Mouse (Mus musculus): Measurements from ENCODE around the gene Sit1. TPM values are rescaled to one million over a fixed set of nuclear protein-coding genes. Genes with fewer than 3 reads are reported as not detected.

Sit1 gene
- polyA plus RNA-seq, 1 experiment from 2014 or later: not detected

- Histone ChIP-seq H3K27me3 (replicated peaks; ENCODE audit: control insufficient read depth, insufficient read depth, low read length) (peaks cover 26% of the 10 kb centered on the region), H3K9ac (ENCODE audit: low read depth, low read length) (peak overlapping the region; percentile 26; the same call in 1 of the 2 replicates), H3K27ac (ENCODE audit: low read depth, low read length) (no peak overlapping the region), H3K9me3 (ENCODE audit: control insufficient read depth) (no peaks in the 10 kb centered on the region), H3K4me2 (replicated peaks; ENCODE audit: low read depth) (peak overlapping the region; percentile 58), H3K4me3 (ENCODE audit: low read depth, low read length) (peak overlapping the region; percentile 16), H3K36me3 (ENCODE audit: control insufficient read depth, insufficient read depth) (no peaks in the 10 kb centered on the region), H3K4me1 (replicated peaks; ENCODE audit: control insufficient read depth, insufficient read depth, low read length) (no peaks in the 10 kb centered on the region; the same call in 1 of the 2 replicates)
- WGBS: 5% methylated on average over 17 of the region's 18 CpGs
- TF ChIP-seq CTCF (IDR thresholded peaks at IDR 0.05; ENCODE audit: low read depth): no peak
- no peak for ATAC-seq
Observed at GRCm38 (mm10) chr4:43453413-43453812, 30.1 kb downstream of the Sit1 start.

- no peaks in the 10 kb centered on the region; the same call in 1 of the 2 replicates for H3K4me1 ChIP-seq (replicated peaks; ENCODE audit: control insufficient read depth, insufficient read depth, low read length)
- WGBS: 47% methylated on average over 11 of the region's 11 CpGs
- H3K4me3 ChIP-seq (ENCODE audit: low read depth, low read length): no peak overlapping the region
- peaks cover 7% of the 10 kb centered on the region for H3K36me3 ChIP-seq (ENCODE audit: control insufficient read depth, insufficient read depth)
- no peaks in the 10 kb centered on the region for H3K9me3 ChIP-seq (ENCODE audit: control insufficient read depth)
- no peak for ATAC-seq
- H3K27ac ChIP-seq (ENCODE audit: low read depth, low read length): no peak overlapping the region
- H3K9ac ChIP-seq (ENCODE audit: low read depth, low read length): no peak overlapping the region
- no peak for TF ChIP-seq CTCF (IDR thresholded peaks at IDR 0.05; ENCODE audit: low read depth)
- peaks cover 26% of the 10 kb centered on the region for H3K27me3 ChIP-seq (replicated peaks; ENCODE audit: control insufficient read depth, insufficient read depth, low read length)
- no peak overlapping the region for H3K4me2 ChIP-seq (replicated peaks; ENCODE audit: low read depth)
Observed at GRCm38 (mm10) chr4:43452315-43452714, 31.2 kb downstream of the Sit1 start.

- H3K9me3 ChIP-seq (ENCODE audit: control insufficient read depth): no peaks in the 10 kb centered on the region
- H3K4me1 ChIP-seq (replicated peaks; ENCODE audit: control insufficient read depth, insufficient read depth, low read length): 0 out of 2 replicates have a peak, but pooled peaks cover 8% of the 10 kb centered on the region
- no peak overlapping the region for H3K4me3 ChIP-seq (ENCODE audit: low read depth, low read length)
- no peak for ATAC-seq
- no peak overlapping the region for H3K4me2 ChIP-seq (replicated peaks; ENCODE audit: low read depth)
- TF ChIP-seq CTCF (IDR thresholded peaks at IDR 0.05; ENCODE audit: low read depth): no peak
- no peak overlapping the region for H3K9ac ChIP-seq (ENCODE audit: low read depth, low read length)
- H3K27me3 ChIP-seq (replicated peaks; ENCODE audit: control insufficient read depth, insufficient read depth, low read length): peaks cover 11% of the 10 kb centered on the region
- H3K36me3 ChIP-seq (ENCODE audit: control insufficient read depth, insufficient read depth): peaks cover 28% of the 10 kb centered on the region
- no peak overlapping the region for H3K27ac ChIP-seq (ENCODE audit: low read depth, low read length)
- WGBS: 93% methylated on average over 3 of the region's 3 CpGs
Observed at GRCm38 (mm10) chr4:43448554-43448953, 35.0 kb downstream of the Sit1 start.

- TF ChIP-seq CTCF (IDR thresholded peaks at IDR 0.05; ENCODE audit: low read depth): no peak
- H3K4me2 ChIP-seq (replicated peaks; ENCODE audit: low read depth): no peak overlapping the region
- no peaks in the 10 kb centered on the region for H3K9me3 ChIP-seq (ENCODE audit: control insufficient read depth)
- peaks cover 28% of the 10 kb centered on the region for H3K36me3 ChIP-seq (ENCODE audit: control insufficient read depth, insufficient read depth)
- no peak overlapping the region for H3K9ac ChIP-seq (ENCODE audit: low read depth, low read length)
- H3K4me1 ChIP-seq (replicated peaks; ENCODE audit: control insufficient read depth, insufficient read depth, low read length): 0 out of 2 replicates have a peak, but pooled peaks cover 8% of the 10 kb centered on the region
- H3K4me3 ChIP-seq (ENCODE audit: low read depth, low read length): no peak overlapping the region
- no peak overlapping the region for H3K27ac ChIP-seq (ENCODE audit: low read depth, low read length)
- WGBS: 84% methylated on average over 13 of the region's 13 CpGs
- H3K27me3 ChIP-seq (replicated peaks; ENCODE audit: control insufficient read depth, insufficient read depth, low read length): no peaks in the 10 kb centered on the region
- no peak for ATAC-seq
Observed at GRCm38 (mm10) chr4:43447251-43447650, 36.3 kb downstream of the Sit1 start.

GRCm38 (mm10) chr4:43443511-43443910, 40.0 kb downstream of the Sit1 start:
- Histone ChIP-seq H3K9me3 (ENCODE audit: control insufficient read depth) (no peaks in the 10 kb centered on the region), H3K4me2 (replicated peaks; ENCODE audit: low read depth) (peak overlapping the region; percentile 95), H3K36me3 (ENCODE audit: control insufficient read depth, insufficient read depth) (peaks cover 28% of the 10 kb centered on the region), H3K27ac (ENCODE audit: low read depth, low read length) (peak overlapping the region; percentile 94), H3K4me1 (replicated peaks; ENCODE audit: control insufficient read depth, insufficient read depth, low read length) (0 out of 2 replicates have a peak, but pooled peaks cover 8% of the 10 kb centered on the region), H3K27me3 (replicated peaks; ENCODE audit: control insufficient read depth, insufficient read depth, low read length) (no peaks in the 10 kb centered on the region), H3K9ac (ENCODE audit: low read depth, low read length) (peak overlapping the region; percentile 96), H3K4me3 (ENCODE audit: low read depth, low read length) (peak overlapping the region; percentile 97)
- WGBS: under 1% methylated on average over 28 of the region's 28 CpGs
- no peak for TF ChIP-seq CTCF (IDR thresholded peaks at IDR 0.05; ENCODE audit: low read depth)
- no peak for ATAC-seq

- Histone ChIP-seq H3K4me1 (replicated peaks; ENCODE audit: control insufficient read depth, insufficient read depth, low read length) (0 out of 2 replicates have a peak, but pooled peaks cover 8% of the 10 kb centered on the region), H3K9ac (ENCODE audit: low read depth, low read length) (peak overlapping the region; percentile 96)
- WGBS: under 1% methylated on average over 78 of the region's 88 CpGs
Observed at GRCm38 (mm10) chr4:43442456-43443361, 40.8 kb downstream of the Sit1 start.

More at GRCm38 (mm10) chr4:43442456-43443361, 40.8 kb downstream of the Sit1 start:
- peak; percentile 81 for ATAC-seq
- Histone ChIP-seq H3K9me3 (ENCODE audit: control insufficient read depth) (no peaks in the 10 kb centered on the region), H3K36me3 (ENCODE audit: control insufficient read depth, insufficient read depth) (peaks cover 25% of the 10 kb centered on the region), H3K27ac (ENCODE audit: low read depth, low read length) (peak overlapping the region; percentile 94), H3K27me3 (replicated peaks; ENCODE audit: control insufficient read depth, insufficient read depth, low read length) (no peaks in the 10 kb centered on the region), H3K4me2 (replicated peaks; ENCODE audit: low read depth) (peak overlapping the region; percentile 95), H3K4me3 (ENCODE audit: low read depth, low read length) (peak overlapping the region; percentile 97)
- TF ChIP-seq CTCF (IDR thresholded peaks at IDR 0.05; ENCODE audit: low read depth): no peak

Measured in intestine, postnatal 0 days (tissue).